In genomic region chr6:5080496-5080895, GRCm38 (mm10) we compare ENCODE assay signal across 19 mouse cellular contexts.
DNase-seq lines count a peak whose midpoint lies in the region; ATAC-seq lines count a peak whose summit lies in the region.
"Had no signal": no experiment of that assay in that cellular context is flagged by ENCODE, and none has a peak within 500 bp of the region (broad histone marks: within the 10 kb centered on the region; RNA-seq: fewer than 3 reads in every experiment).

No protein-coding gene starts in this region.

- peak overlapping the region; percentile 64 for H3K27ac ChIP-seq in forebrain, embryonic 10.5 days
- no peak overlapping the region for H3K27ac ChIP-seq in forebrain, embryonic 15.5 days (replicated peaks)
- peak overlapping the region; percentile 51; the same call in 1 of the 2 replicates for H3K27ac ChIP-seq in heart, embryonic 12.5 days (ENCODE audit: poor library complexity, severe bottlenecking)
- peak overlapping the region; percentile 16; the same call in 1 of the 2 replicates for H3K27ac ChIP-seq in midbrain, embryonic 11.5 days (ENCODE audit: low read depth, low read length)
- no peak overlapping the region for H3K27ac ChIP-seq in midbrain, embryonic 13.5 days
- peak overlapping the region; percentile 80 for H3K27ac ChIP-seq in limb, embryonic 10.5 days
- H3K27ac ChIP-seq: neural tube, embryonic 13.5 days had no signal

- no peak for DNase-seq in forebrain, embryonic 10.5 days (ENCODE audit: extremely low spot score, low spot score)
- no peak for DNase-seq in heart, postnatal 25 days (ENCODE audit: low spot score)
- DNase-seq in midbrain, embryonic 11.5 days (ENCODE audit: low spot score, missing footprints): no peak
- no peak for DNase-seq in limb, embryonic 10.5 days (ENCODE audit: low spot score)
- no peak for DNase-seq in retina, postnatal 1 day
- DNase-seq: adrenal gland, adult 2 months; cerebellum, adult 2 months; heart, postnatal 14 days; kidney, adult 2 months; kidney, postnatal 10 days; layer of hippocampus, postnatal 36 days; liver; lung, postnatal 10 days; thymus, adult 2 months had no signal

- H3K4me1 ChIP-seq in forebrain, embryonic 10.5 days: peaks cover 36% of the 10 kb centered on the region
- H3K4me1 ChIP-seq in forebrain, embryonic 15.5 days: no peaks in the 10 kb centered on the region
- H3K4me1 ChIP-seq in heart, embryonic 12.5 days (replicated peaks): peaks cover 22% of the 10 kb centered on the region; the same call in 1 of the 2 replicates
- H3K4me1 ChIP-seq in midbrain, embryonic 11.5 days (ENCODE audit: control insufficient read depth, insufficient read depth, low read length): peaks cover 16% of the 10 kb centered on the region
- peaks cover 16% of the 10 kb centered on the region for H3K4me1 ChIP-seq in midbrain, embryonic 13.5 days (replicated peaks)
- peaks cover 50% of the 10 kb centered on the region for H3K4me1 ChIP-seq in limb, embryonic 10.5 days

- H3K4me3 ChIP-seq in forebrain, embryonic 10.5 days: no peak overlapping the region
- H3K4me3 ChIP-seq in forebrain, embryonic 15.5 days: no peak overlapping the region
- no peak overlapping the region for H3K4me3 ChIP-seq in heart, embryonic 12.5 days
- H3K4me3 ChIP-seq in midbrain, embryonic 11.5 days (ENCODE audit: low read depth, low read length): no peak overlapping the region
- no peak overlapping the region for H3K4me3 ChIP-seq in midbrain, embryonic 13.5 days (replicated peaks)
- no peak overlapping the region for H3K4me3 ChIP-seq in limb, embryonic 10.5 days
- H3K4me3 ChIP-seq: neural tube, embryonic 13.5 days; stomach, embryonic 15.5 days had no signal

- no peak overlapping the region for H3K9ac ChIP-seq in forebrain, embryonic 15.5 days (replicated peaks)
- no peak overlapping the region for H3K9ac ChIP-seq in heart, embryonic 12.5 days
- no peak overlapping the region for H3K9ac ChIP-seq in midbrain, embryonic 11.5 days (ENCODE audit: low read length)
- H3K9ac ChIP-seq in midbrain, embryonic 13.5 days (replicated peaks): no peak overlapping the region
- H3K9ac ChIP-seq: neural tube, embryonic 13.5 days; stomach, embryonic 15.5 days had no signal

- no peak overlapping the region for H3K4me2 ChIP-seq in forebrain, embryonic 15.5 days (replicated peaks)
- no peak overlapping the region for H3K4me2 ChIP-seq in heart, embryonic 12.5 days
- no peak overlapping the region for H3K4me2 ChIP-seq in midbrain, embryonic 11.5 days
- H3K4me2 ChIP-seq in midbrain, embryonic 13.5 days (replicated peaks): no peak overlapping the region
- H3K4me2 ChIP-seq: neural tube, embryonic 13.5 days; stomach, embryonic 15.5 days had no signal

- H3K27me3 ChIP-seq in forebrain, embryonic 10.5 days (ENCODE audit: poor library complexity, severe bottlenecking): no peaks in the 10 kb centered on the region
- no peaks in the 10 kb centered on the region for H3K27me3 ChIP-seq in forebrain, embryonic 15.5 days
- H3K27me3 ChIP-seq in heart, embryonic 12.5 days (replicated peaks): no peaks in the 10 kb centered on the region
- H3K27me3 ChIP-seq in midbrain, embryonic 11.5 days (ENCODE audit: control insufficient read depth, insufficient read depth, low read length): no peaks in the 10 kb centered on the region
- H3K27me3 ChIP-seq in midbrain, embryonic 13.5 days: no peaks in the 10 kb centered on the region
- no peaks in the 10 kb centered on the region for H3K27me3 ChIP-seq in limb, embryonic 10.5 days (ENCODE audit: low read depth, poor library complexity, severe bottlenecking)
- H3K27me3 ChIP-seq: neural tube, embryonic 13.5 days; stomach, embryonic 15.5 days had no signal

- H3K9me3 ChIP-seq in forebrain, embryonic 10.5 days: no peaks in the 10 kb centered on the region
- no peaks in the 10 kb centered on the region for H3K9me3 ChIP-seq in forebrain, embryonic 15.5 days
- no peaks in the 10 kb centered on the region for H3K9me3 ChIP-seq in heart, embryonic 12.5 days (replicated peaks)
- no peaks in the 10 kb centered on the region for H3K9me3 ChIP-seq in midbrain, embryonic 11.5 days (ENCODE audit: control insufficient read depth, low read length)
- H3K9me3 ChIP-seq in midbrain, embryonic 13.5 days: no peaks in the 10 kb centered on the region
- no peaks in the 10 kb centered on the region for H3K9me3 ChIP-seq in limb, embryonic 10.5 days (replicated peaks)
- H3K9me3 ChIP-seq: neural tube, embryonic 13.5 days; stomach, embryonic 15.5 days had no signal

- WGBS in forebrain, embryonic 10.5 days: 70% methylated on average over 5 of the region's 5 CpGs
- WGBS in forebrain, embryonic 15.5 days: 46% methylated on average over 5 of the region's 5 CpGs
- WGBS in heart, embryonic 12.5 days: 73% methylated on average over 5 of the region's 5 CpGs
- whole genome bisulfite sequencing in midbrain, embryonic 11.5 days: 45% methylated on average over 5 of the region's 5 CpGs
- WGBS in midbrain, embryonic 13.5 days: 23% methylated on average over 5 of the region's 5 CpGs
- WGBS in limb, embryonic 10.5 days: 88% methylated on average over 5 of the region's 5 CpGs

- H3K36me3 ChIP-seq in forebrain, embryonic 10.5 days (replicated peaks): peaks cover 18% of the 10 kb centered on the region
- H3K36me3 ChIP-seq in forebrain, embryonic 15.5 days: no peaks in the 10 kb centered on the region
- H3K36me3 ChIP-seq in heart, embryonic 12.5 days: 0 out of 2 replicates have a peak, but pooled peaks cover 3% of the 10 kb centered on the region
- H3K36me3 ChIP-seq in midbrain, embryonic 11.5 days (ENCODE audit: control insufficient read depth, insufficient read depth, low read length): no peaks in the 10 kb centered on the region
- H3K36me3 ChIP-seq in midbrain, embryonic 13.5 days: peaks cover 3% of the 10 kb centered on the region
- peaks cover 9% of the 10 kb centered on the region; the same call in 1 of the 2 replicates for H3K36me3 ChIP-seq in limb, embryonic 10.5 days
- H3K36me3 ChIP-seq: stomach, embryonic 15.5 days had no signal

- ATAC-seq in forebrain, embryonic 15.5 days (replicated peaks): no peak
- ATAC-seq in heart, embryonic 12.5 days (ENCODE audit: insufficient number of reproducible peaks, low FRiP score): no peak
- ATAC-seq in midbrain, embryonic 11.5 days (ENCODE audit: low FRiP score): peak; percentile 50; the same call in 1 of the 2 replicates
- ATAC-seq in midbrain, embryonic 13.5 days: no peak

- intact Hi-C loops in heart, postnatal 25 days (cut with DNase I): loop anchor here (5.0 kb wide), 1 partner anchor 178 kb away; the partner anchor contains the start of gene Ppp1r9a

Comparison
In these comparisons a context has a peak if more than half of its experiments do, and no peak if none do; other contexts are left out.
1. H3K27ac ChIP-seq: peak in forebrain, embryonic 10.5 days (single experiment), heart, embryonic 12.5 days (single experiment), midbrain, embryonic 11.5 days (single experiment) and limb, embryonic 10.5 days (single experiment); none in forebrain, embryonic 15.5 days (single experiment) and midbrain, embryonic 13.5 days (single experiment).